Mouse (Mus musculus): ENCODE measurements around the gene Zfp618.

GRCm38 (mm10) chr4:63060358-63060757, 95.0 kb downstream of the Zfp618 start:
- TF ChIP-seq CTCF (IDR thresholded peaks at IDR 0.05; ENCODE audit: insufficient read depth, low read depth, low read length): no peak
- no peak for TF ChIP-seq POLR2A (IDR thresholded peaks at IDR 0.05; ENCODE audit: insufficient read depth, low read depth, low read length)
